Mouse (Mus musculus) neural tube, embryonic 13.5 days (tissue): ENCODE measurements at regions not wholly inside any gene's neighbourhood (a gene's known extent, or its start where the extent isn't known, plus 50 kb on each side); places are given as distances from the start of the nearest gene placed in this dataset.

Source experiments
- ATAC-seq: fragments of 200-750 bp; cut with Nextera tagmentation; 2 replicates; pipeline ENCODE4 v1.8.0; 2017; ENCODE audit warnings: low read depth, mild to moderate bottlenecking, moderate TSS enrichment, moderate library complexity
- H3K27ac ChIP-seq: fragments of 300-500 bp; sonication (generic); replicated peaks from 2 replicates; pipeline ENCODE4 v1.5.1; 2015; ENCODE audit warnings: moderate library complexity, mild to moderate bottlenecking, inconsistent platforms
- H3K27me3 ChIP-seq: fragments of 300-500 bp; sonication (generic); 2 replicates; pipeline ENCODE4 v1.6.1; 2015; ENCODE audit warnings: mild to moderate bottlenecking, inconsistent platforms
- H3K36me3 ChIP-seq: fragments of 300-500 bp; sonication (generic); 2 replicates; pipeline ENCODE4 v1.6.1; 2015; ENCODE audit warnings: mild to moderate bottlenecking, inconsistent platforms
- H3K4me1 ChIP-seq: fragments of 300-500 bp; sonication (generic); replicated peaks from 2 replicates; pipeline ENCODE4 v1.6.1; 2015; ENCODE audit warnings: inconsistent platforms
- H3K4me2 ChIP-seq: fragments of 300-500 bp; sonication (generic); 2 replicates; pipeline ENCODE4 v1.6.1; 2015; ENCODE audit warnings: inconsistent platforms, mild to moderate bottlenecking, moderate library complexity
- H3K4me3 ChIP-seq: fragments of 300-500 bp; sonication (generic); 2 replicates; pipeline ENCODE4 v1.5.1; 2015; ENCODE audit warnings: mild to moderate bottlenecking, inconsistent platforms
- H3K9ac ChIP-seq: fragments of 300-500 bp; sonication (generic); 2 replicates; pipeline ENCODE4 v1.6.1; 2015; ENCODE audit warnings: moderate library complexity, mild to moderate bottlenecking, inconsistent platforms
- H3K9me3 ChIP-seq: fragments of 300-500 bp; sonication (generic); 2 replicates; pipeline ENCODE4 v1.6.1; 2016; ENCODE audit warnings: inconsistent platforms
- whole genome bisulfite sequencing: fragments of 180-500 bp; shearing (Covaris S2); methylation state at CpG from one replicate; pipeline ENCODE4 v1.1.7; 2015; 5-methylcytosine and 5-hydroxymethylcytosine counted together

GRCm38 (mm10) chr12:73847336-73847735 lies 53.8 kb upstream of the Hif1a start:
- no peak for ATAC-seq
- H3K36me3 ChIP-seq = no peaks in the 10 kb centered on the region
- no peaks in the 10 kb centered on the region for H3K9me3 ChIP-seq
- no peak overlapping the region for H3K9ac ChIP-seq
- WGBS = 90% methylated on average over 10 of the region's 10 CpGs
- no peak overlapping the region for H3K4me3 ChIP-seq
- H3K4me1 ChIP-seq = no peaks in the 10 kb centered on the region
- no peaks in the 10 kb centered on the region for H3K27me3 ChIP-seq
- no peak overlapping the region for H3K27ac ChIP-seq
- no peak overlapping the region for H3K4me2 ChIP-seq

- H3K27me3 ChIP-seq = no peaks in the 10 kb centered on the region
- H3K9me3 ChIP-seq = no peaks in the 10 kb centered on the region
- no peaks in the 10 kb centered on the region for H3K4me1 ChIP-seq
- H3K4me3 ChIP-seq = no peak overlapping the region
- no peak overlapping the region for H3K27ac ChIP-seq
- ATAC-seq = no peak
- H3K4me2 ChIP-seq = no peak overlapping the region
- H3K36me3 ChIP-seq = no peaks in the 10 kb centered on the region
- WGBS = 75% methylated on average over 2 of the region's 2 CpGs
- H3K9ac ChIP-seq = no peak overlapping the region
Measured at GRCm38 (mm10) chr12:73850831-73851230, 50.3 kb upstream of the Hif1a start.
